Mouse (Mus musculus) E14TG2a.4 (cell line): ENCODE results near the gene Ppm1h.

Experiments
- CTCF ChIP-seq: conservative IDR thresholded peaks from 2 replicates; pipeline ENCODE4 v1.5.1; 2014; ENCODE audit warnings: low read length
- NANOG ChIP-seq: IDR thresholded peaks from 2 replicates; pipeline ENCODE4 v1.6.1; 2014; ENCODE audit warnings: borderline replicate concordance, low read length, mixed read lengths

- TF ChIP-seq CTCF, result no peak
- no peak for TF ChIP-seq NANOG
Observed at GRCm38 (mm10) chr10:122860076-122860475, 181.5 kb downstream of the Ppm1h start.
